Mouse (Mus musculus) liver, adult 2 months (tissue): Measurements from ENCODE around the gene Zbtb9.

Source experiments
- CTCF ChIP-seq: fragments of 200-500 bp; IDR thresholded peaks from 2 replicates; pipeline ENCODE4 v1.5.1; 2011; ENCODE audit warnings: low read depth, low read length, control low read depth
- POLR2A ChIP-seq: fragments of 200-500 bp; IDR thresholded peaks from 2 replicates; pipeline ENCODE4 v1.6.1; 2011; ENCODE audit warnings: low read length, control low read depth; ENCODE audit not compliant: insufficient read depth; ENCODE audit errors: extremely low read depth

GRCm38 (mm10) chr17:26979426-26979825, 6.5 kb downstream of the Zbtb9 start:
- no peak for TF ChIP-seq CTCF
- TF ChIP-seq POLR2A = no peak
